Mouse (Mus musculus): ENCODE results near the gene Tlcd2. TPM values are rescaled to one million over a fixed set of nuclear protein-coding genes. Genes with fewer than 3 reads are reported as not detected.

Tlcd2 gene
- 3.5 TPM for polyA plus RNA-seq (2014; fragmentation: Illumina TruSeq; extraction: RNeasy Lipid Tissue Mini Kit (QIAGEN cat#74804); ENCODE audit: low read depth, low replicate concordance)

DNA sequence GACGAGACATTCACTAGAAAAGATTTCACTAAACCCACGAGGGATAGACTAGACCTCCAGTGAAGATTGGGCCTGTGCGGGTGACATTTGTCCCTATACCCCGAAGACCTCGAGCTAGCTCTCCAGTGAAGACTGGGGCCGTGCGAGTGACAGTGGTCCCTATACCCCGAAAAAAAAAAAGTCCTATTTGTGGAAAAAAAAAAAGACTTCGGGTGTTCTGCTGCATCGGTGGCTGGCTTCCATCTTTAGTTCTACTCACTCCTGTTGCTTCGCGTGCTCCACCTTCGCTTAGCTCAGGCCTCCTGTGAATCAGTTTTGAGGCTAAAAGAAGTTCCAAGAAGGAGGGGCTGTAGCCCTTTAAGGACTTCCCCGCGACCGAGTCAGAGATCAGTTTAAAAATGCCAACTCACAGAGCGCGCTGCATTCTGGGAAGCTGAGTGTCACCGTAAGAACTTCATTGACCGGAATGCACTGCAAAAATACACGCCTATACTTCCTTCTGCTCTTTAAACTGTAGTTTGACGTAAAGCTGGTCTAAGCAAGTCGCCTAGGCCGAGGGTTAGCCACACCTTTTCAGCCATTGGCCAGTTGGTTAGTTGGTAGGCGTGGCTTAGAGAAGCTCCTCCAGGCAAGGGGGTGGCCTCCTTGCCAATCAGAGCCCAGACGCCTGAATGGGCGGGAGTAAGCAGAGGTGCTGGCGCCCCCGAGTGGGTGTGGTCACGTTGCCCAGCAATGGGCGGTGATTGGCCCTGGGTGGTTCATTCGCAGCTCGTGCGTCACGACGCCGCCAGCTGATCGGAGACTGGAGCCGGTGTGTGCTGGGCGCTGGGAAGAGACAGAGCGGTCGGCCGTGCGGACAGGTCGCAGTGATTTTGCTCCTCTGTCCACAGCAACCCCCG, at the start of gene Tlcd2:
TSS of gene Tlcd2 (plus strand) at position 872 of the 899 bp plus-strand sequence.

DNA sequence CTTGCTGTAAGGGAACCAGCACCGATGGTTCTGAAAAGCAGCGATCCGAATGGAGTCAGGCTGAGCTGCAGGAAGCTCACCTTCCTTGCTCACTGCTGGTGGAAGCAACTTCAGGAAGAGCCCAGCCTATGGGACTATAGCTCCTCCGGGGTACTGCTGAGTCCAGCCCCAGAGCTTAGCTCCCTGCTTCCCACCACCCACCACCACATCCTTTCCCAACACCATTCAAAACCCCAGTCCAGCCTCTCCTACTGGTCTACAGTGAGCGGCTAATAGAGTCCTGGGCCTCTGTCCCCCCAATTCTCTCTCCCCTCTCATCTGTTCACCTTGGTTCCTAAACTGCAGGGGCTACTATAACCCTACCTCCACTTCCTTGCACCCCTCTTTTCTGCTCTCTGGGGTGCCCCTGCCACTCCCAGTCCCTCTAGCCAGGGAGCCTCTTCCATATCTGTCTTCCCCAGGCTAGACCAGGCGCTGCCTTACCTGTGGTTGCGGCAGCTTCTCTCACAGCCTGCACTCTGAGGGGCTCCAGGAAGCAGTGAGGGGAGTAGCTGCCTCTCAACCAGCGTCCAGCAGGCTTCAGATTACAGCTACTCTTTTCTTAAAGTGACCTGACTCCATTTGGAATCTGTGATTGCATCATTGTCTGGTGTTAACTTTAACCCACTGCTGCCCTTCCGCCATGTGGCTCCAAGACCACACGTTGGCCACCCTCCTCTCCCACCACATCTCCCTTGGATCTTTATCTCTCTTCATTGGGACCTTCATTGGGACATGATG, 39.3 kb upstream of the Tlcd2 start, which contains the start of gene Serpinf1:
TSS of gene Serpinf1 (minus strand) at position 689 of the 780 bp plus-strand sequence.

DNA sequence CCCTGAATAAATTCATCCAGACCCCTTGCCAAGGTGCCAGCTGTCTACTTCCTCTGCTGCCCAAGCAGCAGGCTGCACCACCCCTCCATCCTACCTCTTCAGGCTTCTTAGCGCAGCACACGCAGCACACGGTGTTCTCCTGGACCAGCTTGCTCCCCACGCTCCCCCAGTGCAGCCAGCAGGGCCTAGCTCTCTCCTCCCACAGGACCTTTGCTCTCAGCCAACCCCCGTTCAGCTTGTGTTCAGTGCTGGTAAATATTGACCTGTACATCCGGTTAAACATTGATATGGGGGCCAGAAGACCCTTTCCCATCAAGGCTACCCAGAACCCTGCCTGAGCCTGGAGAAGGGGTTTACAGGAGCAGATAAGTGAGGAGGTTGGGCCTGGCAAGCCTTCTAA, 22.2 kb upstream of the Tlcd2 start, which contains the start of gene Serpinf2:
TSS of gene Serpinf2 (minus strand) at position 229 of the 400 bp plus-strand sequence.

DNA sequence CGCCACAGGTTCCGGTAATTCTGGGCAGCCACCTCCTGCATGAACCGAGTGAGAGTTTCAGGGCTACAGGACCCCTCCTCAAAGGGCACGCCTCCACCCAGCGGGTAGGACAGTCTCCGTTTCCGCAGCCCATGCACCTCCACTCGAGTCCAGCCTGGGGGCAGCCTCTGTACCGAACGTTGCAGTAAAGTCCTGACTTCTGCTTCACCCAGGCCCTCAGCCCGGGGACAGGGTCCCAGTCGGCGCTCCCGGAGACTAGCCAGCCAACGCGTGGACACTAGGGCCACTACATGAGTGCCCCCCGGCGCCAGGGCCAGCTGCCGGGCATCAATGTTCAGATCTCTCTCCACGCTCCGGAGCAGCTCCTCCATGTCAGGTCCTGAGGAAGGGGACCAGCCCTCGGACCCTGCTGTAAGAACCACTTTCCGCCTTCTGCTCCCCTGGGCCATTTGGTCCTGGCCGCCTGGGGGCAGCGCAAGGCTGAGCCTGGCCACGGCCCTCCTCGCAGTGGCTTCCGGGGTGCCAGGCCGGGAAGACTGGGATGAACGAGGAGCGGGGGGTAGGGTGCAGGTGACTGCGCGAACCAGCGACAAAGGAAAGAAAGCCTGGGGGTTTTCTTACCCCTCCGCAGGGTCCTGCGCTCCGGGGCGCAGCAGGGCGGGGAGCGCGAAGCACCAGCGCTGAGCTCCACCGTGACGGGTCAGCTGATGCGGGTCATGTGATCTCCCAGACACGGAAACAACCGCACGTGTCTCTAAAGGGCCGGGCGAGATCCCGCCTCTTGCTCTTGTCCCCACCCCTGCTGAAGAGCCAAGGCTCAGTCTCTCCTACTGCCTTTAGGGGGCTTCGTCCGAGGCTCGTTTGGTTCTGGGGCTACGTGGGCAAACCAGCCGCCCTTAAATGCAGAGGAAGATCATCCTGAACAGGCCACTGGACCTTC, 7.3 kb upstream of the Tlcd2 start, which contains the start of gene Wdr81:
TSS of gene Wdr81 (minus strand) at position 727 of the 940 bp plus-strand sequence.

DNA sequence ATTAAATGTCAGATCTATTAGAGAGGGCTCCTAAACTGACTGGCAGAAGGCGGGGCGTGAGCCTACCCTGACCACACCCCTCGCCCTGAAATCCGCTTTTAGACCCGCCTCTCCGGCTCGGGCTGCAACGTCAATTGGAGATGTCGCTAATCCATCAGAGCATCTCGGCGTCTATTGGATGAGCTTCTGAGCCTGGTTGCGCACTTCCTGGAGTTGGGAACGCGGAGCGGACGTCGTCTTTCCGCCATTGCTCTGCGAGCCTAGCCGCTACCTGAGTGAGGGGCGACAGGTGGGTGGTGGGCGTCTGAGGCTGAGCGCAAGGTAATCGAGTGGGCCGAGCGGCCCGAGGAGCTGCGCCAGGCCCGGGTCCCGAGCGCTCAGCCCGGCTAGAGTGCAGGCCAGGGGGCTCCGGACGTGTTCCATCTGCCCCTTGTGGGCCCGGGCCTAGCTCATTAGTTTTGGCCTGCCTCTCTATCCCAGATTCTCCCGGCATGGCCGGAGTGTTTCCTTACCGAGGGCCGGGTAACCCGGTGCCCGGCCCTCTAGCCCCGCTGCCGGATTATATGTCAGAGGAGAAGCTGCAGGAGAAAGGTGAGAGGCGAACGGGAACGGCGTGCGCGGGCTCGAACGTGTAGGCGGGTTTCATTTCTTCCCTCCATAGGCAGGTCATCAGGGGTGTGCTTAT, 25.2 kb downstream of the Tlcd2 start, which contains the start of gene Prpf8:
TSS of gene Prpf8 (plus strand) at position 216 of the 685 bp plus-strand sequence.

DNA sequence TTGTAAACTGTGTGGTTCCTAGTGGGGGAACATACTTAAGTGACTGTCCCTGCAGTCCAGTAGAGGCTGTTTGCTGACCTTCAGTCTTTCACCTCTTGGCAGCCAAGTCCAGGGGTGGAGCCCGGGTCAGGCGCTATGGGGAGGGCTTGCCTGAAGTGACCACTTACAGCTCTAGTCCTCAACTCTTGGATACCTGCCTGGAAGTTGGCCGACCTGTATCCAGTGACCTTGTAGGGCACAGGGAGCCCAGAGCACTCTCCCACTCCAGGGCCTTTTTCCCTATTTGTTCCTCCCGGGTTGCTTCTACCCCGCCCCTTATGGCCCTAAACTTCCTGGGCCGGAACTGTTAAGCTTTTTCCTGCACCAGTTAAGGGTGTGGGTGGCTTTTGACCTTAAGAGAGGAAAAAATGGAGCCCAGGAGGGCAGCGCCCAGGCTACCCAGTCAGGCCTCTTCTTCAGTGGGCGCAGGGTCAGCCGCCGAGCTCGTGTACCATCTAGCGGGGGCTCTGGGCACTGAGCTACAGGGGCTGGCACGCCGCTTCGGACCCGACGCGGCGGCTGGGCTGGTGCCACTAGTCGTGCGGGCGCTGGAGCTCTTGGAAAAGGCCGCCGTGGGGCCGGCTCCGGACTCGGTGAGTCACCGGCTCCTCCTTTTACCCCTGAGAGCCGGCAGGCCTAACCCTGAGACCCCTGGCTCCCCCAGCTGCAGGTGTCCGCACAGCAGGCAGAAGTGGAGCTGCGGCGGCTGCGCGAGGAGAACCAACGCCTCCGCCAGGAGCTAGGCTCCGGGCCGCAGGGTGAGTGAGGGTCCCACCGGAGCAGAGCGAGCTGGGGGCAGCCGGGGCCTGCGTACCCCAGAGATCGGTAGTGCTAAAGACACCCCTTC, 48.5 kb downstream of the Tlcd2 start, which contains the start of gene Rilp:
TSS of gene Rilp (plus strand) at position 354 of the 886 bp plus-strand sequence.

DNA sequence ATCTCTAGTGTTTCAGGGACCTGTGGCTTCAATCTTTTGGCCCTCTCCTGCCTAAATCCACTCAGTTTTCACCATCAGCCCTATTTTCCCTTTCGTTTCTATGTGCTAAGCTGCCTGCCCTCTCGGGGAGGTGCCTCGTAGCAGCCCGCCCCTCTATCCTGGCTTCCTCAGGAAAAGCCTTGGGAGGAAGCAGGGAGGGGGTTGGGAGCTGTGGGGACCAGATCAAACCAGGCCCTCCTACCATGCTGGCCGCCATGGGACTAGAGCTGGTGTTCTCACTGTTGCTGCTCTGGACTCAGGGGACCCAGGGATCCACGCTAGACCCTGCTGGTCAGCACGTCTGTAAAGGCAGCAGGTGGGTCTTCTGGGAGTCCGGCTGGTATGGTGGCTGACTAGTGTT, 51.8 kb downstream of the Tlcd2 start, which contains the start of gene Scarf1:
TSS of gene Scarf1 (plus strand) at position 205 of the 400 bp plus-strand sequence.

Other genes starting within 250 kb of the Tlcd2 start
- 33.1 TPM for gene Rpa1, start 113.4 kb upstream of the Tlcd2 start, polyA plus RNA-seq (2014; fragmentation: Illumina TruSeq; extraction: RNeasy Lipid Tissue Mini Kit (QIAGEN cat#74804); ENCODE audit: low read depth, low replicate concordance)
- gene Smyd4, start 113.3 kb upstream of the Tlcd2 start, polyA plus RNA-seq (2014; fragmentation: Illumina TruSeq; extraction: RNeasy Lipid Tissue Mini Kit (QIAGEN cat#74804); ENCODE audit: low read depth, low replicate concordance), result 6.0 TPM
- 0.89 TPM for gene Serpinf1, start 39.0 kb upstream of the Tlcd2 start, polyA plus RNA-seq (2014; fragmentation: Illumina TruSeq; extraction: RNeasy Lipid Tissue Mini Kit (QIAGEN cat#74804); ENCODE audit: low read depth, low replicate concordance)
- 6.8 TPM for gene Serpinf2, start 22.1 kb upstream of the Tlcd2 start, polyA plus RNA-seq (2014; fragmentation: Illumina TruSeq; extraction: RNeasy Lipid Tissue Mini Kit (QIAGEN cat#74804); ENCODE audit: low read depth, low replicate concordance)
- 0.12 TPM for gene Wdr81, start 7.0 kb upstream of the Tlcd2 start, polyA plus RNA-seq (2014; fragmentation: Illumina TruSeq; extraction: RNeasy Lipid Tissue Mini Kit (QIAGEN cat#74804); ENCODE audit: low read depth, low replicate concordance)
- gene Prpf8, start 25.1 kb downstream of the Tlcd2 start, polyA plus RNA-seq (2014; fragmentation: Illumina TruSeq; extraction: RNeasy Lipid Tissue Mini Kit (QIAGEN cat#74804); ENCODE audit: low read depth, low replicate concordance), result 35.1 TPM
- 0.73 TPM for gene Rilp, start 48.4 kb downstream of the Tlcd2 start, polyA plus RNA-seq (2014; fragmentation: Illumina TruSeq; extraction: RNeasy Lipid Tissue Mini Kit (QIAGEN cat#74804); ENCODE audit: low read depth, low replicate concordance)
- not detected for gene Scarf1, start 51.8 kb downstream of the Tlcd2 start, polyA plus RNA-seq (2014; fragmentation: Illumina TruSeq; extraction: RNeasy Lipid Tissue Mini Kit (QIAGEN cat#74804); ENCODE audit: low read depth, low replicate concordance)
- 18.8 TPM for gene Slc43a2, start 70.0 kb downstream of the Tlcd2 start, polyA plus RNA-seq (2014; fragmentation: Illumina TruSeq; extraction: RNeasy Lipid Tissue Mini Kit (QIAGEN cat#74804); ENCODE audit: low read depth, low replicate concordance)
- 140 TPM for gene Pitpna, start 126.4 kb downstream of the Tlcd2 start, polyA plus RNA-seq (2014; fragmentation: Illumina TruSeq; extraction: RNeasy Lipid Tissue Mini Kit (QIAGEN cat#74804); ENCODE audit: low read depth, low replicate concordance)
- gene Inpp5k, start 169.3 kb downstream of the Tlcd2 start, polyA plus RNA-seq (2014; fragmentation: Illumina TruSeq; extraction: RNeasy Lipid Tissue Mini Kit (QIAGEN cat#74804); ENCODE audit: low read depth, low replicate concordance), result 43.3 TPM
- 8.9 TPM for gene Myo1c, start 188.8 kb downstream of the Tlcd2 start, polyA plus RNA-seq (2014; fragmentation: Illumina TruSeq; extraction: RNeasy Lipid Tissue Mini Kit (QIAGEN cat#74804); ENCODE audit: low read depth, low replicate concordance)
- 239 TPM for gene Crk, start 217.5 kb downstream of the Tlcd2 start, polyA plus RNA-seq (2014; fragmentation: Illumina TruSeq; extraction: RNeasy Lipid Tissue Mini Kit (QIAGEN cat#74804); ENCODE audit: low read depth, low replicate concordance)